Mouse (Mus musculus) testis, adult 2 months (tissue): ENCODE results near the gene Ahsg.

ENCODE experiments used
- CTCF ChIP-seq: fragments of 200-500 bp; IDR thresholded peaks from 2 replicates; pipeline ENCODE4 v1.5.1; 2012; ENCODE audit warnings: low read depth, mild to moderate bottlenecking, inconsistent platforms, low read length, moderate library complexity; ENCODE audit not compliant: control insufficient read depth, insufficient read depth, insufficient replicate concordance
- POLR2A ChIP-seq: fragments of 200-500 bp; IDR thresholded peaks from 2 replicates; pipeline ENCODE4 v1.6.1; 2012; ENCODE audit warnings: low read depth, mild to moderate bottlenecking, inconsistent platforms, low read length, moderate library complexity; ENCODE audit not compliant: control insufficient read depth

DNA sequence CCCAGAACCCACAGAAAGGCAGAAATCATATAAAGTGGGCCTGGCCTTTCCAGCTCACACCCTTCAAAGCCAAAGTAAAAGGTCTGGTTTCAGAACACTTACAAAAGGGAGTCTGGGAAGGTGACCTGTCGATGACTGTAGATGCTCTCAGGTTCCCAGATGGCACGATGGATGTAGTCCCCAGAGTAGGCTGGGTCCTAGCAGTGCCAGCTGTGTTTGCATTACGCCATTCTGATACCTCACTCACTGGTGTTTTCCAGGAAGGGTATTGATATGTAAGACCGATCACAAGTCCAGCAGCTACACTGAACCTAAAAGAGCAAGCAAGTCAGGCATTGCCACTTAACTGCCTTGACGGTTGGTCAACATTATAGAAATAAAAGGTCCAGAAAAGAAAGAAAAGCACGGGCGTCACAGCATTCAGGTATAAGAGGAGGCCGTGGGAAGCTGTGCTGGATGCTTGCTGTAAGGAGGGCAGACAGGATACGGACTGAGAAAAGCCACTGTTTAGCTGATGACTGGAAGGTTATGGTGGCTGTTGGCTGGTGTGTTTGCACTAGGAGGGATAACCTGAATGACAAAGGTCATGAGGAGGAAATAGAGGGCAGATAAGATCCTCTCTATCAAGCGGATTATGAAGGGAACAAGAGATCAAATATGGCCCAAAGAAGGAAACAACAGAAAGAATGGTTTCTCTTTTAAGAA lies 8.9 kb downstream of the Ahsg start:
- TF ChIP-seq CTCF, result no peak
- no peak for TF ChIP-seq POLR2A
